Mouse (Mus musculus): ENCODE measurements at regions not wholly inside any gene's neighbourhood (a gene's known extent, or its start where the extent isn't known, plus 50 kb on each side); places are given as distances from the start of the nearest gene placed in this dataset.

- no peak overlapping the region for H3K4me3 ChIP-seq (ENCODE audit: low read length)
- ATAC-seq (ENCODE audit: low read depth), result no peak
- H3K36me3 ChIP-seq (ENCODE audit: control insufficient read depth, insufficient read depth, low read length), result no peaks in the 10 kb centered on the region
- no peak overlapping the region for H3K9ac ChIP-seq (ENCODE audit: low read length)
- H3K9me3 ChIP-seq (ENCODE audit: control insufficient read depth, low read length), result no peaks in the 10 kb centered on the region
- no peak overlapping the region for H3K27ac ChIP-seq (ENCODE audit: low read length)
- H3K4me1 ChIP-seq (replicated peaks; ENCODE audit: control insufficient read depth, insufficient read depth, low read length), result no peaks in the 10 kb centered on the region
- WGBS, result 82% methylated on average over 6 of the region's 6 CpGs
- H3K27me3 ChIP-seq (ENCODE audit: control insufficient read depth, insufficient read depth, low read depth, low read length), result no peaks in the 10 kb centered on the region; the same call in 1 of the 2 replicates
- no peak overlapping the region for H3K4me2 ChIP-seq (ENCODE audit: low read depth, low read length)
Measured at GRCm38 (mm10) chr5:73758534-73758933, 107.4 kb downstream of the Spata18 start.

GRCm38 (mm10) chr5:73761236-73761635 is 110.1 kb downstream of the Spata18 start:
- no peaks in the 10 kb centered on the region for H3K9me3 ChIP-seq (ENCODE audit: control insufficient read depth, low read length)
- H3K36me3 ChIP-seq (ENCODE audit: control insufficient read depth, insufficient read depth, low read length), result no peaks in the 10 kb centered on the region
- H3K4me1 ChIP-seq (replicated peaks; ENCODE audit: control insufficient read depth, insufficient read depth, low read length), result no peaks in the 10 kb centered on the region
- ATAC-seq (ENCODE audit: low read depth), result no peak
- H3K4me2 ChIP-seq (ENCODE audit: low read depth, low read length), result no peak overlapping the region
- no peak overlapping the region for H3K9ac ChIP-seq (ENCODE audit: low read length)
- H3K27ac ChIP-seq (ENCODE audit: low read length), result no peak overlapping the region
- no peaks in the 10 kb centered on the region; the same call in 1 of the 2 replicates for H3K27me3 ChIP-seq (ENCODE audit: control insufficient read depth, insufficient read depth, low read depth, low read length)
- no peak overlapping the region for H3K4me3 ChIP-seq (ENCODE audit: low read length)
- WGBS, result 71% methylated on average over 1 of the region's 1 CpGs

DNA sequence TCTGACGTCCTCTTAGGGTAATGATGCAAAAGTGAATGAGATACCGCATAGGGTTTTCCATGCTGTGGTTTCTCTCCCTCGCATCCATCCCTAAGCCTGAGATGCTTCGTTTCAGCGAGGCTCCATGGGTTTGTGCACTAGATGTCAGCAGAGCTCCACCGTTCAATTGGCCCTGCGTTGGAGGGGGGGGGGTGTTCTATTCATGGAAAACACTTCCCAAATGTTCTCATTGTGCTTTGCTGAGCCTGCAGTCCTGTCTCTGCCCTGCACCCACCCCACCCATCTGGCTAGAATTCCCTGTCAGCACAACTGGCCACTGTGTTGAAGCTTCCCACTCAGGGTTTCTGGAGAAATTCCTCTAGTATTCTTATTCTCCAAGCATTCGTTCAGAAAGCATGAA is 110.5 kb downstream of the Spata18 start:
- 17% methylated on average over 8 of the region's 8 CpGs for WGBS
- ATAC-seq (ENCODE audit: low read depth), result peak; percentile 96
- no peaks in the 10 kb centered on the region; the same call in 1 of the 2 replicates for H3K27me3 ChIP-seq (ENCODE audit: control insufficient read depth, insufficient read depth, low read depth, low read length)
- H3K27ac ChIP-seq (ENCODE audit: low read length), result no peak overlapping the region; the same call in 1 of the 2 replicates
- H3K9ac ChIP-seq (ENCODE audit: low read length), result no peak overlapping the region
- no peak overlapping the region for H3K4me3 ChIP-seq (ENCODE audit: low read length)
- no peaks in the 10 kb centered on the region for H3K9me3 ChIP-seq (ENCODE audit: control insufficient read depth, low read length)
- H3K4me1 ChIP-seq (replicated peaks; ENCODE audit: control insufficient read depth, insufficient read depth, low read length), result no peaks in the 10 kb centered on the region
- no peaks in the 10 kb centered on the region for H3K36me3 ChIP-seq (ENCODE audit: control insufficient read depth, insufficient read depth, low read length)
- H3K4me2 ChIP-seq (ENCODE audit: low read depth, low read length), result no peak overlapping the region

DNA sequence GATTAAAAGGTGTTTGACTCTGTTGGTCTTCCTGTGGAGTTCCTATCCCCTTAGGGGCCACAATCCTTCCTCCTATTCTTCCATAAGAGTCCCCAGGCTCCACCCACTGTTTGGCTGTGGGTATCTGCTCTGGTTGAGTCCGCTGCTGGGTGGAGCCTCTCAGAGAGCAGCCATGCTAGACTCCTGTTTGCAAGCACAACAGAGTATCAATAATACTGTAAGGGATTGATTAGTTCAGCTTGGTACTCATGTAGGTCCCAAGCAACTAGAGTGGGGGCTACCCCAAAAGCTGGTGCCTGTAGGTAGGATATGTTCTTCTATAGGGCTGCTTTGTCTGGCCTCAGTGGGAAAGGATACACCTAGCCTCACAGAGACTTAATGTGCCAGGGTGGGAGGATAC is 113.0 kb downstream of the Spata18 start:
- H3K9ac ChIP-seq (ENCODE audit: low read length), result no peak overlapping the region
- no peaks in the 10 kb centered on the region for H3K36me3 ChIP-seq (ENCODE audit: control insufficient read depth, insufficient read depth, low read length)
- H3K27ac ChIP-seq (ENCODE audit: low read length), result no peak overlapping the region
- no peak overlapping the region for H3K4me2 ChIP-seq (ENCODE audit: low read depth, low read length)
- H3K27me3 ChIP-seq (ENCODE audit: control insufficient read depth, insufficient read depth, low read depth, low read length), result no peaks in the 10 kb centered on the region
- WGBS, result 73% methylated on average over 1 of the region's 1 CpGs
- no peak overlapping the region for H3K4me3 ChIP-seq (ENCODE audit: low read length)
- no peaks in the 10 kb centered on the region for H3K9me3 ChIP-seq (ENCODE audit: control insufficient read depth, low read length)
- no peaks in the 10 kb centered on the region for H3K4me1 ChIP-seq (replicated peaks; ENCODE audit: control insufficient read depth, insufficient read depth, low read length)
- ATAC-seq (ENCODE audit: low read depth), result no peak

GRCm38 (mm10) chr5:73765466-73765865 is 114.3 kb downstream of the Spata18 start:
- Histone ChIP-seq H3K4me2 (ENCODE audit: low read depth, low read length) (no peak overlapping the region), H3K4me1 (replicated peaks; ENCODE audit: control insufficient read depth, insufficient read depth, low read length) (no peaks in the 10 kb centered on the region), H3K4me3 (ENCODE audit: low read length) (no peak overlapping the region), H3K36me3 (ENCODE audit: control insufficient read depth, insufficient read depth, low read length) (no peaks in the 10 kb centered on the region), H3K9ac (ENCODE audit: low read length) (no peak overlapping the region), H3K27me3 (ENCODE audit: control insufficient read depth, insufficient read depth, low read depth, low read length) (no peaks in the 10 kb centered on the region), H3K9me3 (ENCODE audit: control insufficient read depth, low read length) (no peaks in the 10 kb centered on the region), H3K27ac (ENCODE audit: low read length) (no peak overlapping the region)
- no peak for ATAC-seq (ENCODE audit: low read depth)
- 64% methylated on average over 7 of the region's 7 CpGs for WGBS

GRCm38 (mm10) chr5:73768253-73768652 is 117.1 kb downstream of the Spata18 start:
- peaks cover 4% of the 10 kb centered on the region; the same call in 1 of the 2 replicates for H3K9me3 ChIP-seq (ENCODE audit: control insufficient read depth, low read length)
- H3K4me3 ChIP-seq (ENCODE audit: low read length), result no peak overlapping the region
- H3K36me3 ChIP-seq (ENCODE audit: control insufficient read depth, insufficient read depth, low read length), result no peaks in the 10 kb centered on the region
- H3K27me3 ChIP-seq (ENCODE audit: control insufficient read depth, insufficient read depth, low read depth, low read length), result no peaks in the 10 kb centered on the region
- H3K4me1 ChIP-seq (replicated peaks; ENCODE audit: control insufficient read depth, insufficient read depth, low read length), result no peaks in the 10 kb centered on the region
- H3K4me2 ChIP-seq (ENCODE audit: low read depth, low read length), result no peak overlapping the region
- H3K27ac ChIP-seq (ENCODE audit: low read length), result no peak overlapping the region
- 51% methylated on average over 3 of the region's 3 CpGs for WGBS
- no peak overlapping the region for H3K9ac ChIP-seq (ENCODE audit: low read length)
- ATAC-seq (ENCODE audit: low read depth), result no peak

DNA sequence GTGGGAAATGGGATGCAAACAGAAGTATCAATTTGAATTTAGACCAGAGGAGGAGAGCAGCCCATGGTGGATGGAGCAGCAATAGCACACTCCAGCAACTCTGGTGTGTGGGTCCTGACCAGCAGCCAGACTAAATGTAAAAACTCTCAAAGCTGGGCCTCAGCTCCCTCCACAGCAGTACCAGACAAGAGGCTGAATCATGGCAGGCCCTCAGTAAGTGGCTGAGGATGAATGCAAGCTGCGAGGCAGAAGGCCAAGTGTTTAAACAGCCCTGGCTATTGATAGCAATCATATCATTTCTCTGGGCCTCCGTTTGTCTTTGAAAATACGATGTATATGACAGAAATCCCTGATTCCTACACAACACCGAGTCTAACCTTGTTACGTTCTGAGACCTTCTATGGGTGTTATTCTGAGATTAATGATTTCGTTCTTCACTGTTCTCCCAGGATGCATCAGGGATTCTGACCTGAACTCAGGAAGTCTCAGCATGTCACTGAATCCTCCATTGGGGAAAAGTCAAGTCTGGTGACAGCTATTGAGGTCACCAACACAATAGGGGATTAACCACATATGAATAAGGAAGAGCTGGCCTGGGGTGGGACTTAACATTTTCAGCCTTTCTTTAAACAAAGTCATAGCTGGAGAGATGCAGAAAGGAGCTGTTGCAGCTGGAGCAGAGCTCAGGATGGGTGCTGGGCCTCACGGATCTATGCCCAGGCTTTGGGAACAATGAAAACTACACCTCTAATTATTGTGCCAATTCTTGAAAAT is 124.8 kb downstream of the Spata18 start:
- H3K27ac ChIP-seq (ENCODE audit: low read length), result 0 out of 2 replicates have a peak overlapping the region, but pooled peaks have one; percentile 4
- H3K4me3 ChIP-seq (ENCODE audit: low read length), result no peak overlapping the region
- H3K9ac ChIP-seq (ENCODE audit: low read length), result no peak overlapping the region
- H3K4me1 ChIP-seq (replicated peaks; ENCODE audit: control insufficient read depth, insufficient read depth, low read length), result peaks cover 6% of the 10 kb centered on the region; the same call in 1 of the 2 replicates
- H3K4me2 ChIP-seq (ENCODE audit: low read depth, low read length), result no peak overlapping the region
- 48% methylated on average over 7 of the region's 7 CpGs for WGBS
- H3K27me3 ChIP-seq (ENCODE audit: control insufficient read depth, insufficient read depth, low read depth, low read length), result no peaks in the 10 kb centered on the region
- H3K36me3 ChIP-seq (ENCODE audit: control insufficient read depth, insufficient read depth, low read length), result no peaks in the 10 kb centered on the region
- peak; percentile 78 for ATAC-seq (ENCODE audit: low read depth)
- H3K9me3 ChIP-seq (ENCODE audit: control insufficient read depth, low read length), result peaks cover 7% of the 10 kb centered on the region; the same call in 1 of the 2 replicates

DNA sequence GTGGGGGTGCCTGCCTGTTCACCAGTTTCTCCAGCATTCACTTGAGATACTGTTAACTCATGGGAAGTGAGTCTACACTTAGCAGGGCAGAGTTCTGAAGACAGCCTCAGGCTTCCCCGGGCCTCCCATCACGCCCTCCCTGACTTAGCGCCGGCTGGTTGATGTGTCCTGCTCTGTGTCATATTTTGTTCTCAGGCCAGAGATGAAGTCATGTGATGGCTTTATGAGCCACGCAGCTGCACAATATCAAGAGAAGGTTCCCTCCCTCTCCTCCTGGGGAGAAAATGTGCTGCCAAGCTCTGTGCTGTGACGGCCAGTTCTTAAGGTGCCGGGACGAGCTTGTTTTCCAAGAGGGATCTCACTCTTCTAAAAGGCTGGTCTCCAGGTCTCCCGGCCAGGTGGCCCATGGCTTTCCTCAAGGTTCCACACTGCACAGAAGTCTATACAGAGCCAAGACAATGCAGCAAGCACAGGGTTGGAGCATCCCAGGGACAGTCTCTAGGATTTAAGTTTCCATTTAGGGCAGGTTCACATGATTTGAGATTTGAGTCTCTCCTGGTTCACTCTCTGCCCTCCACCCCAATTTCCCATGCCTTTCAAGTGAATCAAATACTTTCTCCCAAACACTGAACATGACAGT is 126.2 kb downstream of the Spata18 start:
- no peak overlapping the region for H3K4me2 ChIP-seq (ENCODE audit: low read depth, low read length)
- peak; percentile 93 for ATAC-seq (ENCODE audit: low read depth)
- WGBS, result 42% methylated on average over 9 of the region's 9 CpGs

GRCm38 (mm10) chr5:73781190-73781940 is 130.2 kb downstream of the Spata18 start:
- no peak for ATAC-seq (ENCODE audit: low read depth)
- H3K4me1 ChIP-seq (replicated peaks; ENCODE audit: control insufficient read depth, insufficient read depth, low read length), result peaks cover 11% of the 10 kb centered on the region
- WGBS, result 86% methylated on average over 23 of the region's 23 CpGs
- H3K9ac ChIP-seq (ENCODE audit: low read length), result no peak overlapping the region
- no peak overlapping the region for H3K4me3 ChIP-seq (ENCODE audit: low read length)
- no peaks in the 10 kb centered on the region for H3K9me3 ChIP-seq (ENCODE audit: control insufficient read depth, low read length)
- H3K4me2 ChIP-seq (ENCODE audit: low read depth, low read length), result no peak overlapping the region
- no peak overlapping the region for H3K27ac ChIP-seq (ENCODE audit: low read length)
- no peaks in the 10 kb centered on the region for H3K36me3 ChIP-seq (ENCODE audit: control insufficient read depth, insufficient read depth, low read length)
- peaks cover 8% of the 10 kb centered on the region for H3K27me3 ChIP-seq (ENCODE audit: control insufficient read depth, insufficient read depth, low read depth, low read length)

More for the DNA sequence above, 126.2 kb downstream of the Spata18 start:
- Histone ChIP-seq H3K27me3 (ENCODE audit: control insufficient read depth, insufficient read depth, low read depth, low read length) (no peaks in the 10 kb centered on the region), H3K36me3 (ENCODE audit: control insufficient read depth, insufficient read depth, low read length) (no peaks in the 10 kb centered on the region), H3K27ac (ENCODE audit: low read length) (peak overlapping the region; percentile 36; the same call in 1 of the 2 replicates), H3K4me1 (replicated peaks; ENCODE audit: control insufficient read depth, insufficient read depth, low read length) (peaks cover 9% of the 10 kb centered on the region), H3K9ac (ENCODE audit: low read length) (no peak overlapping the region), H3K9me3 (ENCODE audit: control insufficient read depth, low read length) (0 out of 2 replicates have a peak, but pooled peaks cover 7% of the 10 kb centered on the region), H3K4me3 (ENCODE audit: low read length) (no peak overlapping the region)
